Mouse (Mus musculus) left cerebral cortex, postnatal 4 days (tissue): ENCODE results near the gene Fstl3. TPM values are rescaled to one million over a fixed set of nuclear protein-coding genes. Genes with fewer than 3 reads are reported as not detected.

Source experiments
- DNase-seq: peaks from one replicate; pipeline ENCODE4 v3.0.0-alpha.2; 2022
- intact Hi-C: fragments of 180-260 bp; cut with DNase I; formaldehyde crosslinking; loops from one replicate; pipeline ENCODE4 v1.15.1; 2025
- total RNA-seq, 2 experiments: library from RNA; stranded (reverse); gene quantifications; 2 replicates each; pipeline ENCODE4 v1.2.3; 2021

Fstl3 gene
- total RNA-seq, 2 experiments from 2014 or later = 2.5 to 3.2 TPM

DNA sequence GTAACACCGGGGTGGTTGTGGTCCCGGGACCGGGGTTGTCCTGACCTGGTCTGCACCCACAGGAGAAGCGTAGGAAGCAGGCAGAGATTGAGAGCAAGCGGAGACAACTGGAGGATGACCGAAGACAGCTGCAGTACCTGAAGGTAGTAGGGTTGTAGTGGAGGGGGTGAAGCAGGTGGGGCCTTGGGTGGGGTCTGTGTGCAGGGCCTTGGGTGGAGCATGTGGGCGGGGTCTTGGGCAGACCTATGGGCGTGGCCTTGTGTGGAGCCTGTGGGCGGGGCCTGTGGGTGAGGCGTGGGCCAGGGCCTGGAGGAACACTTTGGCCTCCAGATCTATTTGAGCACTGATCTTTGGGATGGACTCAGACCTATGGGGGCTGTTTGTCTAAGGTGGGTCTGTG is 29.9 kb downstream of the Fstl3 start:
- DNase-seq = no peak
- intact Hi-C loops = no loop called here

DNA sequence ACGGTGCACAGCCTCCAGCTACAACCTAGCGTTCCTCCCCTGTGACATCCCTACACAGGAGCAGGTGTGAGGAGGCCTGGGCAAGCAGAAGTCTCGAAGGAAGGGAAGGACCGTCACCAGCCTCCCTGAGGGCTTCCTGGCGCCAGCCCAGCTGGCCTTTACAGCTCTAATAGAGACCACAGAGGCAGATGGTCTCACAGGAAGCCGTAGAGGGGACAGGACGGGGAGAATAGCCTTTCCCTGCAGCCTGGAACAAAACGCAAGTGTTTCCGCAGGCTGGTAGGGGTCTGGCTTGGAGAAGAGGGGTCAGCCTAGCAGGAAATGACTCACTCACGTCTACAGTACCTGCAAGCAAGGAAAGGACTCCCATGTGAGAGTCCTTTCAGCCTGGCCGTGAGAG is 30.8 kb downstream of the Fstl3 start:
- intact Hi-C loops = no loop called here

DNA sequence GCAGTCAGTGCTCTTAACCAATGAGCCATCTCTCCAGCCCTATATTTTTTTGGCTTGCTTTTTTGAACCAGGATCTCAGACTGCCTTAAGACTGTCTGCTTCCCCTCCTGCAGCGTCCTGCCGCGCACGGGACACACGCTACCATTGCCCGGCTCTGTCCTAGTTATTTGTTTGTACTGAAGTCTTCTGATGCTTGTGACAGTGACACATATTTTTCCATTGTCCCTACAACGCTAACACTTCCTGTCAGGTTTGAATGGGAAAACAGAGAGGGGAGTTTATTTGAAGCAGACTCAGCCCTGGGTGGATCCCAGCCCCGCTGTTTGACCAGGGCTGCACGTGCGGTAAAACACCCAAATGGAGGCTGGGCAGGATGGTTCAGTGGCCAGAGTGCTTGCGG is 31.7 kb downstream of the Fstl3 start:
- DNase-seq = no peak
- intact Hi-C loops = no loop called here

More for the DNA sequence above, 30.8 kb downstream of the Fstl3 start:
- peak; percentile 78 for DNase-seq

DNA sequence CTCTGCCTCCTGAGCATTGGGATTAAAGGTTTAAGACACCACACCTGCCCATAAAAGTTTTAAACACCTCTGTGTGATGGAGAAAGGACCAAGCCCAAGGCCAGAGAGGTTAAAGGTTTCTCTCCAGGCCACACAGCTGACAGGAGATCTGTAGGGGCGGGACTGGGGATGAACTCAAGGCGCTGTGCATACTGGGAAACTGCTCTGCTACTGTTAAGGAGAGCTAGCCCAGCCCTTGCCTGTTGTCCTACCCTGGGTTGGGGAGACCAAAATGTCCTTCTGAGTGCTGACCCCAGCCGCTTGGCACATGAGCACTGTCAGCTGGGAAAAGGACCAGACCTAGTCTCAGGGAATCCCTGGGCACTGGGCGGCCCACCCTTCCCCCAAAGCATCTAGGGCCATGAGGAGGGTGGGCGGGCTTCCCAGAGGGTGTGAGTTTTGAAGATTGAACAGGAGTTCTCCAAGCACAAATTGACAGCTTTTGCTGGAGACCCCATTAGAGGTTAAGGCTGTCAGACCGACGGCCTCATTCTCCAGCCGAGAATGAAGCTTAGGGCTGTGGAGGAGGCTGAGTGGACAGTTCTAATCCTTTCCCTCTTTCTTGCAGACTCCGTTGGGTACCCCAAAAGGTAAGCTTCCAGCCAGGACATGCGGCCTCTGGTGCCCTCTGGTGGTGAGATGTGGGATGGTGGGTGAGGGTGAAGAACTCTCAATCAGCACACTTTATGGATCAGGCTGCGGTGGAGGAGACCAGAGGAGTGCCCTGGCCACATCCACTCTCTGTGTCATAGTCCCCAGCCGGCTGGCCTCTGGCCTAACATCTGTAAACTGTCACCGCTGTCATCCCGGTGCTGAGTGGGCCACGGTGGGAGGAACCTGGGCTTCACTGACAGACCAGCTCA is 34.9 kb downstream of the Fstl3 start:
- DNase-seq = peak; percentile 87
- intact Hi-C loops = no loop called here

DNA sequence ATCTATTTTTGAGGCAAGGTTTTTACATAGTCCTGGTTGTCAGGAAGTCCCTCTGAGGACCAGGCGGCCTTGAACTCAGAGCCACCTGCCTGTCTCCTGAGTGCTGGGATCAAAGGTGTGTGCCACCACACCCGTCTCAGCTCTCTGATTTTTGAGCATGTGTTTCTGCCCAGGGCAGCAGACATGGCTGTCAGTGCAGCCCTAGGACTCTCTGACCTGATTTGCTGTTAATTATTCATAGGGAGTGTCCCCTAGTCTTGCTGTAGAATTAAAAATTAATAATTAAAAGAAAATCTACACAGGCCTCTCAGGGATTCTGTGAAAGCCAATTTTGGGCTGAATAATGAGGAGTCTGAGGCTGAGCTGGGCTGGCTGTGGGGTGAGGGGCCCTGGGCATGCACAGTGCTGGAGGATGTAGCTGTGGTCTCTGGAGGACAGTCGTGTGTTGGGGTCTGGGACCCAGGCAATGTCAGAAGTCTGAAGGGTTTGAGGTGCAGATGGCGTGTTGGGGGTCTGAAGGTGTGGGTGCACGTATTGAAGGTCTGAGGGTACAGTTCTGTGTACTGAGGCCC is 37.3 kb downstream of the Fstl3 start:
- DNase-seq = no peak
- intact Hi-C loops = no loop called here

DNA sequence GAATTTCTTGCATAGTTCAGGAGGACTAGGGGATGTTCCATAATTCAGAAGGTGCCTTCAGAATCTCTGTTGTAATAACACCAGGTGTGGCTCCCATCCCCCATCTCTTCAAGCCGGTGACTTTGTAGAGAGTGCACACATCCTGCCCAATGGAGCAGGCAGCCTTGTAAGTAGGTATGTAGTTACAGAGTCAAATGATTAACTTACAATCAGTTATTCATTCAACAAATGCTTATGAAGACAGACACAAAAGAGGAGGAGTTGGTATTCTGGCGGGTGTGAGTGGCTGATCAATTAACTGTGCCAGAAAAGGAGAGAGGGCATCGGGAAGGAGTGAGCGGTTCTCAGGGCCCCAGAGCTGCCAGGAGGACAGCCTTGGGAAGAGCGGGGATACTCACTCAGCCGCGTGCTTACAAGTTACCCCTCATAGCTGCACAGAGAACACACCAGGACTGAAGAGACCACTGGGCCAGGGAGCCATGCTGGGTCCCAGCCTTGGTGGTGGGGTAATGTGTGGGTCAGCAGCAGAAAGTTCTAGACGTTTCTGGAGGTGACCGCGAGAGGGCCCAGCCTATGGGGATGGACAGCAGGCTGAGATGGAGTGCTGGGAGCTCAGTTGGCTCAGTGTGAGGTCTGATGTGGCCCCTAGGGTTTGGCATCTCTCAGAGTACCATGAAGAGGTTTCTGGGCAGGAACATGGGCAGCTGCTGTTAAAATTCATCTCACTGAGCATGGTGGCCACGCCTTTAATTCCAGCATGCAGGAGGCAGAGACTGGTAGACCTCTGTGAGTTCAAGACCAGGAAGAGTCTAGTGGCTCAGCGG is 38.8 kb downstream of the Fstl3 start:
- intact Hi-C loops = no loop called here

DNA sequence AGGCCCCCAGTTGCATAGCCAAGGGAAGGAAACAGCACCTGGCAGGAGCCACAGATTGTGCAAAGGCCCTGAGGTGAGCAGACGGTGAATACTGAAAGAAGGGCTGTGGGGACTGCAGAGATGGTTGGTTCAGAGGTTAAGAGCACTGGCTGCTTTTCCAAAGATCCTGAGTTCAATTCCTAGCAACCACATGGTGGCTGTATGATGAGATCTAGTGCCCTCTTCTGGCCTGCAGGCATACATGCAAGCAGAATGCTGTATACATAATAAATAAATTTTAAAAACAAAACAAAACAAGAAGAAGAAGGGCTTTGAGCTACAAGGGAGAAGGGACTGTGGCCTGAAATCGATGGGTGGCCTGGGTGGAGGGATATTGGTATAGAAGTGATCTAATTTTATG is 40.0 kb downstream of the Fstl3 start:
- DNase-seq = no peak
- intact Hi-C loops = no loop called here

More for the DNA sequence above, 38.8 kb downstream of the Fstl3 start:
- no peak for DNase-seq

DNA sequence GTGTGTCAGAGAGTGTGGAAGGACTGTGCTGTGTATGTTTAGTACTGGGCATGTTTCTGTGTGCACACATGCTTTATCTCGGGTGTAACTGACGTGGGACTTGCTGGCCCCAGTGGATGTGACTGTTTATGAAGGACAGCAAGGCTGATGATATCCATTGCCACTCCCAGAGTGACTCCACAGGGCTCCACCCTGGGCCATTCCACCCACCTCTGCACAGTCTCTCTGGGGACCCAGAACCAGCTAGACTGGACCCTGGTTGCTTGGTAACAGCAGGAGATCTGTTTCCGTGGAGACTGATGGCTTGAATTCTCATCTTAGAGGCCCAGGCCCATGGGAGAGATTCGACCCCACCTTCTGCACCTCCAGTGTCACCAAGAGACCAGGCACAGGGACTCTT is 41.2 kb downstream of the Fstl3 start:
- intact Hi-C loops = no loop called here

DNA sequence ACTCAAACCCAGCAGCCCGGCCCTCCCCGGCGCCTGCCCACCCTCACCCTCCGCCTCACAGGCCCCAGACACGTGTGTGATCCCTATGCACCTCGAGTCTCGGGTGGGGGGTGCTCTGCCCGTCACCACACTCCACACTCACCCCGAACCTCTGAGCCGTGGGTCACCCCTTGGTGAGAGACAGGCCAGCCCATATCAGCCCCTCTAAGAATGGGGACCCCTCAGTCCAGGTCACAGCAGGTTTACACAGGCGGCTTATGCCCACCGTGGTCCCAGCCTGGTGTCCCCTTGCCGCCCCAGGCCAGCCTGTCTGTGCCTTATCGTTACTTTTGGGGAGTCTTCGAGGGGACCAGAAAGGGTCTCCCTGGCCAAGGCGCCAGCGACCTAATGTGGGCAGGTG is 42.5 kb downstream of the Fstl3 start:
- no peak for DNase-seq
- intact Hi-C loops = no loop called here

More for the DNA sequence above, 41.2 kb downstream of the Fstl3 start:
- DNase-seq = no peak

DNA sequence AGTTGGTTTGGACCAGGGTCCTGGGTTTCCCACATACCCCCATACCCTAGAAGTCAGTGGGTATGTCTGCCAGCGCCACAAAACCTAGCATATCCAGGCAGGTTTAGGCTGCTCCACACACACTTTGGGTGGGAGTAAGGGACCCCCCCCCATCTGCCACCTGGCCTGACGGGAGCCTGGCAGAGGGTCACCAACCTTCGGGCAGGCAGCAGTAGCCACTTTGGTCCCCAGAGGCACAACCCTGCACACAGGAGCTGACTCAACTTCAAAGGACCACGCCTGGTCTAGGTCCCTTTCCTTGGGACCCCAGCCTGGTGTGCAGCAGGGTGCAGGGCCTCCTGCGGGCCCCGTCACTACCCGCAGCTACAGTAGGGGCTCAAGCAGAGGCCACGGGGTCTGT is 43.2 kb downstream of the Fstl3 start:
- DNase-seq = no peak
- intact Hi-C loops = no loop called here

DNA sequence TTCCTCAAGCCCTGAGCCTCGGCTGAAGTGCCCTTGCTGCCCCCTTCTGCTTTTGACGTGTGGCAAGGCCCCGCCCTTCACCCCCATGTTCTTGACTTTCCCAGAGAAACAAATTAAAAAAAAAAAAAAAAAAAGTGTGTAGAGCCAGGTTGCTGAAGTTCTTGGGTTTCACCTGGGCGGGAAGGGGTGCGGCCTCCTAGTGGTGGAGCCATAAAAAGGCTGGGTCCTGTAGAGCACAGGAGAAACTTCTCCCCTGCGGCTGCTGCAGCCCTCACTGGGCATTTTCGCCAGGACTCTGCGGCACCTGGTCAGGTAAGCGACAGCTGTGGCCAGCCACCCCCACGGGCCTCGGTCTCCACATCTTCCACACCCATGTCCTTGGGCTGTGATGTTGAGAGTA is 43.7 kb downstream of the Fstl3 start, which contains the start of gene Misp:
Gene Misp (plus strand): TSS at position 208 of the 400 bp plus-strand sequence.
- DNase-seq = no peak
- intact Hi-C loops = no loop called here

DNA sequence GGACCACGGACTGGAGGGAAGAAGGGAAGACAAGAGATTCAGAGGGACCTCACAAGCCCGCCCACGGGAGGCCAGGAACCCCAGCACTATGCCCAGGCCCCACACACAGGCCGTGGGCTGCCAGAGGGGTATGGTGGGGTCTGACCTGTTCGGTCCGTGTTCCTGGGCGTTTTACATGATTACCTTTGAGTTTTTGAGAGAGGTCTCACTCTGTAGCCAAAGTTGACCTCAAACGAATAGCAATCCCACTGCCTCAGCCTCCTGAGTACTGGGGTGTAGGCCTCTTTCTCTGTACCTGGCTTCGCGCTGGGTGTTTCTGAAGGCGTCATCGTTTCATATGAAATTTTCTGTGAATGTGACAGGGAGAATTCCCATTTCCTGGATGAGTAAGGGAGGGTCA is 44.7 kb downstream of the Fstl3 start:
- no peak for DNase-seq
- intact Hi-C loops = no loop called here

DNA sequence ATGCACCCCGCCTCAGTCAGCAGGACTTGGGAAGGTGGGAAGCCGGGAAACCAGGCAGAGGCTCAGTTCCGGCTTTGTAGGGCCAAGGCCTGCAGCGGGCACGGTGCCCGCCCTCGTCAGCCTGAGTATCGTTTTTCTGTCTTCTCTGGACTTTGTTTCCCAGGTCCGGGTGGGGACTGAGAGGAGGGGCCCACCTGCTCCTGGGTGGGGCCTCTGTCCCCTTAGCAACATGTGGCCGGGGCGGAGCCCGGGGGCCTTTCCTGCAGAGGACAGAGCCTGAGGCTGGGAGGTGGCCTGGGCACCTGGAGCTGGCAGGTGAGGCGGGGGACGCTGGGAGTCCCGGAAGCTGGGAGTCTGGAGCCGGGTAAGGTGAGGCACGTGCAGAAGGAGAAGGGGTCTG is 45.3 kb downstream of the Fstl3 start:
- no peak for DNase-seq
- intact Hi-C loops = no loop called here

DNA sequence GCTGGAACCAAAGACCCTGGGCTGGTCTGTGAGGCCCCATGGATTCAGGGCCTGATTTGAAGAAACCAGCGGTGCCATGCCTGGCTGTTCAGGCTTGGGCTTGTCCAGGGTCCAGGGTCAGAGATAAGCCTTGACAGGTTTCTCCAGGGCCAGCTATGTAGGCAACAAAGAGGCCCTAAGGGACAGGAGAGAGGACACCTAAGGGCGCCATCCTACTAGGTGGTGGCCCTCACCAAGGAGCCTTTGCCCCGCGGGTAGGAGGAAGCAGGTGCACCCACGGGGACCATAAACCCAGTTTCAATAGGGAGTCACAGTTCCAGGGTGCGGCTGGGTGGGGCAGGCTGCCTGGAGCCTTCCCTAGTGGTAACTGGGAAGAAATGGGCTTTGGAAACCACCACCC is 45.9 kb downstream of the Fstl3 start:
- intact Hi-C loops = no loop called here
- DNase-seq = no peak

DNA sequence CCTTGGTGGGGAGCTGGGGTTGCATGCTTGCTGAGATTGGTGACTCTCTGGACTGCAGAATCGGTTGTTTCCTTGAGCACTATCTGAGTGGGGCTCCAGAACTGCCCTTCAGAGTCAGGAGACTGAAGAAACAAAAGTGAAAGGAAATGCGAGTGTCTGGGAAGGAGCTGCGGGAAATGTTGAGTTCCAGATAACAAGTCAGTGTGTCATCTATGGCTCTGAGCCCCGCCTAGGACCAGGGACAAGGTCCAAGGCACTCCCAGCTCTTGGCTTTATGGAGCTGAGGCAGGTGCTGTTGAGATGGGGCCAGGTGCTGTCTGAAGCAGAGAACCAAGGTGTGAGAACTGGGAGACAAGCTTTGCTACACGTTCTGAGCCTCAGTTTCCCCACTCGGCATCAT is 47.3 kb downstream of the Fstl3 start:
- DNase-seq = no peak
- intact Hi-C loops = no loop called here

DNA sequence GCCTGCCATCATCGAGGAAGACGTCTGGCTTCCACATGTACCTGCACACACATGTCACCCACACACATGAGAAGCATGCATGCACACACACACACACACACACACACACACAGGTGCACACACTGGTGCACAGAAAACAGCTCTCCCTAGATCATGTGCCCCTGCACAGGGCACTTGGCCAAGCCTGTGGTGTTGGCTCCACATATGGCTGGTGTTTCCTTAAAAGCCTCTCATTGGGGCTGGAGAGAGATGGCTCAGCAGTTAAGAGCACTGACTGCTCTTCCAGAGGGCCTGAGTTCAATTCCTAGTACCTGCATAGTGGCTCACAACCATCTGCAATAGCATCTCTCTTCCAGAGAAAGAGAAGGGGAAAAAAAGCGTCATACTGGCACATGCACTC is 54.5 kb downstream of the Fstl3 start:
- intact Hi-C loops = loop anchor here (10.0 kb wide), 1 partner anchor 93 kb away; the partner anchor contains the start of genes Arid3a and R3hdm4
- no peak for DNase-seq

Other genes starting within 250 kb of the Fstl3 start
- gene Plpp2, start 243.5 kb upstream of the Fstl3 start, total RNA-seq = 1 to 10 TPM; 7.9 to 9.4 TPM
- gene Mier2, start 222.1 kb upstream of the Fstl3 start, total RNA-seq = 10 to 100 TPM; 51.2 to 56.5 TPM
- gene Theg, start 189.9 kb upstream of the Fstl3 start, total RNA-seq = not detected
- 10 to 100 TPM; 20.7 to 24.4 TPM for gene C2cd4c, start 163.2 kb upstream of the Fstl3 start, total RNA-seq
- 10 to 100 TPM; 46.0 to 49.8 TPM for gene Shc2, start 139.4 kb upstream of the Fstl3 start, total RNA-seq
- under 1 TPM; 0.38 to 0.40 TPM for gene Odf3l2, start 131.5 kb upstream of the Fstl3 start, total RNA-seq
- under 1 TPM; 0.72 to 0.84 TPM for gene Madcam1, start 112.7 kb upstream of the Fstl3 start, total RNA-seq
- 10 to 100 TPM; 57.0 to 59.9 TPM for gene Tpgs1, start 107.9 kb upstream of the Fstl3 start, total RNA-seq
- 10 to 100 TPM; 59.6 to 61.5 TPM for gene Cdc34, start 95.1 kb upstream of the Fstl3 start, total RNA-seq
- 1 to 10 TPM; 2.6 to 3.3 TPM for gene Gzmm, start 88.3 kb upstream of the Fstl3 start, total RNA-seq
- gene Bsg, start 72.8 kb upstream of the Fstl3 start, total RNA-seq = 100 to 1,000 TPM; 486 to 495 TPM
- gene Hcn2, start 60.6 kb upstream of the Fstl3 start, total RNA-seq = 10 to 100 TPM; 47.4 to 53.8 TPM
- 10 to 100 TPM; 44.8 to 51.8 TPM for gene Polrmt, start 30.7 kb upstream of the Fstl3 start, total RNA-seq
- gene Fgf22, start 22.2 kb upstream of the Fstl3 start, total RNA-seq = 1 to 10 TPM; 1.3 to 1.7 TPM
- gene Rnf126, start 10.3 kb upstream of the Fstl3 start, total RNA-seq = 10 to 100 TPM; 85.0 to 95.3 TPM
- gene Prss57, start 13.7 kb downstream of the Fstl3 start, total RNA-seq = under 1 TPM in 1 of 2 experiments, not detected in 1; 0.52 TPM
- 100 to 1,000 TPM; 404 to 409 TPM for gene Palm, start 16.3 kb downstream of the Fstl3 start, total RNA-seq
- under 1 TPM; 0.46 to 0.76 TPM for gene Misp, start 43.7 kb downstream of the Fstl3 start, total RNA-seq
- gene Ptbp1, start 77.2 kb downstream of the Fstl3 start, total RNA-seq = 10 to 100 TPM; 91.7 to 92.7 TPM
- gene Prtn3, start 97.2 kb downstream of the Fstl3 start, total RNA-seq = 1 to 10 TPM; 6.9 to 7.0 TPM
- gene Plppr3, start 97.4 kb downstream of the Fstl3 start, total RNA-seq = 100 to 1,000 TPM; 277 to 305 TPM
- not detected for gene Elane, start 109.0 kb downstream of the Fstl3 start, total RNA-seq
- not detected for gene Cfd, start 113.6 kb downstream of the Fstl3 start, total RNA-seq
- gene Med16, start 131.7 kb downstream of the Fstl3 start, total RNA-seq = 10 to 100 TPM; 56.4 to 59.6 TPM
- not detected for gene Gm26602, start 133.6 kb downstream of the Fstl3 start, total RNA-seq
- 1 to 10 TPM; 5.0 to 6.8 TPM for gene Kiss1r, start 139.7 kb downstream of the Fstl3 start, total RNA-seq
- gene R3hdm4, start 143.9 kb downstream of the Fstl3 start, total RNA-seq = 100 to 1,000 TPM; 307 to 309 TPM
- 1 to 10 TPM; 6.3 to 9.5 TPM for gene Arid3a, start 149.8 kb downstream of the Fstl3 start, total RNA-seq
- 10 to 100 TPM; 51.7 to 55.8 TPM for gene Wdr18, start 182.9 kb downstream of the Fstl3 start, total RNA-seq
- gene Grin3b, start 193.4 kb downstream of the Fstl3 start, total RNA-seq = under 1 TPM; 0.12 to 0.30 TPM
- gene Tmem259, start 207.1 kb downstream of the Fstl3 start, total RNA-seq = 100 to 1,000 TPM; 117 to 127 TPM
- gene Cnn2, start 211.3 kb downstream of the Fstl3 start, total RNA-seq = 10 to 100 TPM; 12.4 to 17.2 TPM
- gene Abca7, start 219.2 kb downstream of the Fstl3 start, total RNA-seq = 1 to 10 TPM; 7.2 to 8.1 TPM
- 1 to 10 TPM; 1.6 to 1.7 TPM for gene Arhgap45, start 239.4 kb downstream of the Fstl3 start, total RNA-seq